Mouse (Mus musculus) small intestine, adult 2 months (tissue): Measurements from ENCODE around the gene Tma7. TPM values are rescaled to one million over a fixed set of nuclear protein-coding genes. Genes with fewer than 3 reads are reported as not detected.

ENCODE experiments used
- H3K27ac ChIP-seq: fragments of 200-500 bp; 2 replicates; pipeline ENCODE4 v1.5.1; 2012; ENCODE audit warnings: low read depth, low read length, control low read depth, inconsistent platforms; ENCODE audit not compliant: insufficient read depth
- H3K27me3 ChIP-seq: fragments of 200-500 bp; 2 replicates; pipeline ENCODE4 v1.6.1; 2012; ENCODE audit warnings: mild to moderate bottlenecking, moderate library complexity, low read length, inconsistent platforms; ENCODE audit not compliant: control insufficient read depth, insufficient read depth
- H3K36me3 ChIP-seq: fragments of 200-500 bp; 2 replicates; pipeline ENCODE4 v1.6.1; 2012; ENCODE audit warnings: mild to moderate bottlenecking, low read length, control low read depth, inconsistent platforms; ENCODE audit not compliant: control insufficient read depth, insufficient read depth
- H3K4me1 ChIP-seq: fragments of 200-500 bp; 2 replicates; pipeline ENCODE4 v1.6.1; 2012; ENCODE audit warnings: low read length, inconsistent platforms, mixed read lengths; ENCODE audit not compliant: control insufficient read depth, insufficient read depth, insufficient read length
- H3K4me3 ChIP-seq: fragments of 200-500 bp; 2 replicates; pipeline ENCODE4 v1.5.1; 2012; ENCODE audit warnings: low read depth, mild to moderate bottlenecking, control low read depth, inconsistent platforms, low read length, moderate library complexity
- CTCF ChIP-seq: fragments of 200-500 bp; IDR thresholded peaks from 2 replicates; pipeline ENCODE4 v1.5.1; 2012; ENCODE audit warnings: low read depth, mild to moderate bottlenecking, control low read depth, inconsistent platforms, low read length, moderate library complexity, mixed read lengths; ENCODE audit not compliant: insufficient replicate concordance, insufficient read length; ENCODE audit errors: extremely low read depth
- POLR2A ChIP-seq: fragments of 200-500 bp; IDR thresholded peaks from 2 replicates; pipeline ENCODE4 v1.6.1; 2012; ENCODE audit warnings: low read depth, mild to moderate bottlenecking, control low read depth, inconsistent platforms, low read length, moderate library complexity
- WGBS: fragments of 180-500 bp; shearing (Covaris S2); methylation state at CpG from one replicate; pipeline ENCODE4 v1.1.7; 2018; 5-methylcytosine and 5-hydroxymethylcytosine counted together
- polyA plus RNA-seq: library from polyadenylated mRNA; depleted of rRNA; stranded (reverse); fragments of >200 nt; gene quantifications from 2 replicates; pipeline ENCODE4 v1.2.3, GENCODE M21; 2012

Tma7 gene
- polyA plus RNA-seq, 1 experiment: 1.6 TPM

- WGBS: 61% methylated on average over 12 of the region's 12 CpGs
- no peaks in the 10 kb centered on the region for H3K36me3 ChIP-seq
- no peak overlapping the region for H3K27ac ChIP-seq
- 0 out of 2 replicates have a peak, but pooled peaks cover 4% of the 10 kb centered on the region for H3K4me1 ChIP-seq
- TF ChIP-seq POLR2A (no peak), CTCF (no peak)
- H3K27me3 ChIP-seq: no peaks in the 10 kb centered on the region
- no peak overlapping the region for H3K4me3 ChIP-seq
Observed at GRCm38 (mm10) chr9:109105011-109105410, 22.6 kb upstream of the Tma7 start.

- Histone ChIP-seq H3K27me3 (no peaks in the 10 kb centered on the region), H3K4me3 (no peak overlapping the region), H3K27ac (no peak overlapping the region), H3K4me1 (0 out of 2 replicates have a peak, but pooled peaks cover 4% of the 10 kb centered on the region), H3K36me3 (no peaks in the 10 kb centered on the region)
- WGBS: 90% methylated on average over 9 of the region's 9 CpGs
- no peak for TF ChIP-seq POLR2A
- no peak for TF ChIP-seq CTCF
Observed at GRCm38 (mm10) chr9:109104083-109104482, 21.7 kb upstream of the Tma7 start.

GRCm38 (mm10) chr9:109103250-109103649, 20.9 kb upstream of the Tma7 start:
- no peak overlapping the region for H3K27ac ChIP-seq
- no peaks in the 10 kb centered on the region for H3K27me3 ChIP-seq
- H3K4me1 ChIP-seq: 0 out of 2 replicates have a peak, but pooled peaks cover 4% of the 10 kb centered on the region
- no peak for TF ChIP-seq CTCF
- no peak for TF ChIP-seq POLR2A
- 75% methylated on average over 7 of the region's 7 CpGs for WGBS
- no peak overlapping the region for H3K4me3 ChIP-seq
- no peaks in the 10 kb centered on the region for H3K36me3 ChIP-seq

- TF ChIP-seq POLR2A (no peak), CTCF (no peak)
- WGBS: 86% methylated on average over 3 of the region's 3 CpGs
- Histone ChIP-seq H3K4me3 (no peak overlapping the region), H3K4me1 (0 out of 2 replicates have a peak, but pooled peaks cover 4% of the 10 kb centered on the region), H3K27ac (no peak overlapping the region), H3K36me3 (no peaks in the 10 kb centered on the region), H3K27me3 (no peaks in the 10 kb centered on the region)
Observed at GRCm38 (mm10) chr9:109102541-109102940, 20.2 kb upstream of the Tma7 start.

GRCm38 (mm10) chr9:109101933-109102445, 19.6 kb upstream of the Tma7 start:
- H3K27me3 ChIP-seq: no peaks in the 10 kb centered on the region
- H3K27ac ChIP-seq: no peak overlapping the region
- H3K4me1 ChIP-seq: 0 out of 2 replicates have a peak, but pooled peaks cover 4% of the 10 kb centered on the region
- no peak for TF ChIP-seq POLR2A
- 93% methylated on average over 5 of the region's 5 CpGs for WGBS
- H3K36me3 ChIP-seq: no peaks in the 10 kb centered on the region
- H3K4me3 ChIP-seq: no peak overlapping the region

GRCm38 (mm10) chr9:109100307-109100928, 18.0 kb upstream of the Tma7 start:
- Histone ChIP-seq H3K27ac (no peak overlapping the region), H3K4me1 (peaks cover 7% of the 10 kb centered on the region; the same call in 1 of the 2 replicates), H3K36me3 (no peaks in the 10 kb centered on the region), H3K4me3 (no peak overlapping the region), H3K27me3 (0 out of 2 replicates have a peak, but pooled peaks cover 5% of the 10 kb centered on the region)
- WGBS: 82% methylated on average over 20 of the region's 20 CpGs
- TF ChIP-seq CTCF: no peak
- TF ChIP-seq POLR2A: no peak

- TF ChIP-seq CTCF (no peak), POLR2A (no peak)
- 37% methylated on average over 6 of the region's 6 CpGs for WGBS
- no peak overlapping the region for H3K27ac ChIP-seq
Observed at GRCm38 (mm10) chr9:109098969-109099368, 16.6 kb upstream of the Tma7 start.

More at GRCm38 (mm10) chr9:109098969-109099368, 16.6 kb upstream of the Tma7 start:
- Histone ChIP-seq H3K4me3 (no peak overlapping the region), H3K27me3 (0 out of 2 replicates have a peak, but pooled peaks cover 6% of the 10 kb centered on the region), H3K4me1 (peaks cover 15% of the 10 kb centered on the region), H3K36me3 (no peaks in the 10 kb centered on the region)
